Mouse (Mus musculus): ENCODE results near the gene St8sia1.

GRCm38 (mm10) chr6:142801687-142802086 lies 162.6 kb downstream of the St8sia1 start:
- no peak for TF ChIP-seq CTCF (IDR thresholded peaks at IDR 0.05; ENCODE audit: insufficient read depth, low read length)
- no peak for TF ChIP-seq POLR2A (IDR thresholded peaks at IDR 0.05; ENCODE audit: borderline replicate concordance, extremely low read depth, low read depth, low read length)

Measured in lung, adult 2 months (tissue).